Mouse (Mus musculus): ENCODE data around the gene Asphd2. TPM values are rescaled to one million over a fixed set of nuclear protein-coding genes. Genes with fewer than 3 reads are reported as not detected.

The Asphd2 gene
- total RNA-seq, 2 experiments from 2014 or later: 1.4 to 1.6 TPM

DNA sequence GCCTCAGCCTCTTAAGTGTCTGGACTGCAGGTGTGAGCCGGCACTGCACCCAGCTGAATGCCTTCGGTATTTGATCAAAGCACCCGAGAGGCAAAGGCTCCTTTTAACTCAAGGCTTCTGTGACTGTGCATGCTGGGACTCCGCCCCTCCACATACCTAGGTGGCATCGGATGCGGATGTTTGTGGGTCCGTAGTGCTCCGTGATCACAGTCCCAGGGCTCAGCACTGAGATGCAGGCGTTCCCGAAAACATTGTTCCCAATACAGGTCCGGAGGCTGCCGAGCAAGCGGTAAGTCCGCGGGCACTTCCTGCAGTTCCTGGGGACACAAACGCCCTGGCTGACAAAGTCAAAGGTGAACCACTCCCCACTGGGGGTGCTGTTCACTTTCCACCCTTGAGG, 3.7 kb downstream of the Asphd2 start:
- DNase-seq: no peak

DNA sequence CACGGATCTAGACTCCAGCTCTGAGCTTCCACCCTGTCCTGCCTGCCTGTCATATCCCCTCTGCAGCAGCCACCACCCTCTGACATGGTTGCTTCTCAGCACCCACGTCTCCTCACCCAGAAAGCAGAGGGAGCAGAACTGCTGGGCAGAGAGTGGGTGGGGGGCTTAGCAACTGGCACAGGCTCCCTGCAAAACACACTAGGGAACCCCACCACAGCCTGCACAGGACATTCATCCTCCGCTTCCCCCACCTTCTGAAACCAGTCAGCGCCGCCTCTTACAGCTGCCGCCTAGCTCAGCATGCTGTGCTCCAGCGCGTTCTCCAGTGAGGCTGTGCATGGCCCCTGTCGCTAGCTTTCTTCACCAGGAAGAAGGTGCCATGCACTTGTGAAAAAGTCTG, 5.3 kb downstream of the Asphd2 start:
- no peak for DNase-seq

DNA sequence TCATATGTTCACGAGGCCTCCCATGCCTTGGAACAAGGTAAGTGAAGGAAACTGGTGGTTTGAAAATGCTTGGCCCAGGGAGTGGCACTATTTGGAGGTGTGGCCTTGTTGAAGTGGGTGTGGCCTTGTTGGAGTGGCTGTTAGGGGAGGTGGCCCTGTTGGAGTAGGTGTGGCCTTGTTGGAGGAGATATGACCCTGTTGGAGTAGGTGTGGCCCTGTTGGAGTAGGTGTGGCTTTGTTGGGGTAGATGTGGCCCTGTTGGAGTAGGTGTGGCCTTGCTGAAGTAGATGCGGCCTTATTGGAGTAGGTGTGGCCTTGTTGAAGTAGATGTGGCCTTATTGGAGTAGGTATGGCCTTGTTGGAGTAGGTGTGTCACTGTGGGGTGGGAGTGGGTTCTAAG, 8.7 kb downstream of the Asphd2 start:
- DNase-seq: no peak

DNA sequence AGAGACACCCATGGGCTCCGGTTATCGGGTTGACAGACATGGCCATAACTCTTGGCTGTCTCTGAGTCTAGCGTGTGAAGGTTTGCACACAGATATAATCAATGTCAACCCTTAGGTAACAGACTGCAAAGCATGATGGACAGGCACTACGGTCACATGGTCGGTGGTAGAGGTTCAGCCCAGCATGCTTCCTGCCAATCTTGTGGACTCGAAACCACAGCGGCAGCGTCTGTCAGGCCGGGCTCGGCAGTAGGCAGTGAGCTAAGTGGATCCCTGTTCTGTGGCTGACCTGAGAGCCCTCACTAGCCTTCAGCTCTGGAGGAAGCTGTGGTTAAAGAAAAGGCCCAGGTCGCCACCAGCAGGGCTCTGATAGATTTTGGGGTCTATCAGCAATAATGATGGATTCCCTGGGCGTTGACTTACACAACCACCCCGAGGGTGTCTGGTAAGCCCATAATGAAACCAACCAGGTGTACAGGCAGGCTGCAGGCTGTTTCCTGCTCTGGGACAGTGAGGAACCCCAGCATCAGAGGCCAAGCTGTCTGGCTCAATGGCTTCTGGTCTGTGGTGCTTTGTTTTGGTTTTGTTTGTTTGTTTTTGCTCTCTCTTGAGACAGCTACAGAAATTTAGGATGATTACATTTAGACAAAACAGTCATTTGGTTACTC, 9.7 kb downstream of the Asphd2 start:
- DNase-seq: no peak

DNA sequence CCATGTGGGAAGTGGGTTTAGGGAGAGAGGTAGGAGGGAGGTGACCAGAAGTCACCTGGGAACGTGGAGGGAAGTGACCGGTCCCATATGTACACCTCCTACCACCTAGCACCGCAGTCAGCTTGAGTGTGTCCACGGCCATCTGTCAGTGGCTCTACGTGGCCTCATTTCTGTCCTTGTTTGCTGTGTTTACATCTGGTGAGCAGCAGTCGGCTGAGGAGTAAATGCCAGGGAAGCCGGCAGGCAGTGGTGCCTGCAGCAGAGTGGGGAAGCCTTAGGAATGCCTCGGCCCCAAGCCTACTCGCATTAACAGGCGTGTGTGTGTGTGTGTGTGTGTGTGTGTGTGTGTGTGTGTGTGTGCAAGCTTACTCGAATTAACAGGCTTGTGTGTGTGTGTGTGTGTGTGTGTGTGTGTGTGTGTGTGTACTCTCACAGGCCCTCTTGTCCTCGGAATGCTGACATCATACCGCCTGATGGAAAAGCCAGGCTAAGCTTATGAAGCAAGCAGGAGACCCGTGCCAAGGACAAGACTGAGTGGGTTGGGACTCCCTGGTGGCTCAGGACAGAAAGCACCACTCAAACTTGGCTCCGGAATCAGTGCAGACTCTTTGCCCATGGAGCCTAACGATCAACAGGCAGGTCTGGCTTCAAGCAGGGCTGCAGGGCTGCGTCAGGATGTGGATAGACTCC, 11.9 kb downstream of the Asphd2 start:
- DNase-seq: peak; percentile 44

DNA sequence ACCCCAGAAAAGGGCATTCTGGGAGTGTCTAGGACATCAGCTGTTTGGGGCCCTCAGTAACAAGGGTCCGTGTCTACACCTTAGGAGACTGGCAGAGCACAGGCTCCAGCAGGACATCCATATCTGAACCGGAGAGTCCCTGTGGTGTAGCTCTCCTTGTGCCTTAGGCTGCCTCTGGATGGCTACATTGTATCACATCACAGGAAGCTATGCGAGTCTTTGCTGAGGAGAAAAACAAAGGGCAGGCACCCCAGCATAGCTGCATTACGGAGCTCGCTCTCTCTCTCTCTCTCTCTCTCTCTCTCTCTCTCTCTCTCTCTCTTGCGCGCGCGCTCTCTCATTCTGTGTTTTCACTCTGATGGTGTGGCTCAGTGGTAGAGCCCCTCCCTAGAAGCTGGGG, 12.6 kb downstream of the Asphd2 start:
- DNase-seq: no peak

DNA sequence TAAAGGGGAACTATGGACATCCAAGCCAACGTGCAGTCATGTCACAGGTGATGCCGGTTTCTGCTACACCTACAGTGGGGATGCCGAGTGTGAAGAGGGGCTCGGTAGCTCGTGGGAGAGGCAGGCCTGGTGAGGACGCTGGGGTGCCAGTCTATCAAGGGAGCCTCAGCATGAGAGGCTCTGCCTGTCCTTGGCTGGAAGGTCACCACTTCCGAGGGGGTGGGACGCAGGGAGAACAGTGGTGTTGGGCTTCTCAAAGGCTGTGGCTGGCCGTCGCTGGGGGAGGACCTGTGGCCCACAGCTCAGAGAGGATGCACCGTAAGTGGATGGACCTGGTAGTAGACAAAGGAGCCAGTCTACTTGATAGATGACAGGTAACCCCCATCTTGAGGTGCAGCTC, 13.5 kb downstream of the Asphd2 start:
- no peak for DNase-seq

DNA sequence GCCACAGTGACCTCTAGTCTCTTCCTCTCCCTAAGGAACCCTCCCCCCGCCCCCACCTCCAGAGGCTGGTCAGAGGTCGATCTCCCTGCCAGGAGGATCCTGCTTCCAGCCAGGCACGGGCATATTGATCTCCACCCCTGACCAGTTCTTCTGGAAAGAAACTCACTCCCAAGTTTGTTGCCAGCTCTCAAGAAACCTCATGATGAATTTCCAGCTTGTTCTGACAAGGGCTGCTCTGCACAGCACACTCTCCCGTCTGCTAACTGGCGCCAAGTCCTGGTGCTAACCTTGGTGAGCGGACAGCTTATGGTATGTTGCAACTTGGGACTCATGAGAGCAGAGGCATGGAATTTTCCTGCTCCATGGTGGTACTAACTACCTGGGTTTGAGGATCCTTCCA, 15.9 kb downstream of the Asphd2 start:
- DNase-seq: no peak

DNA sequence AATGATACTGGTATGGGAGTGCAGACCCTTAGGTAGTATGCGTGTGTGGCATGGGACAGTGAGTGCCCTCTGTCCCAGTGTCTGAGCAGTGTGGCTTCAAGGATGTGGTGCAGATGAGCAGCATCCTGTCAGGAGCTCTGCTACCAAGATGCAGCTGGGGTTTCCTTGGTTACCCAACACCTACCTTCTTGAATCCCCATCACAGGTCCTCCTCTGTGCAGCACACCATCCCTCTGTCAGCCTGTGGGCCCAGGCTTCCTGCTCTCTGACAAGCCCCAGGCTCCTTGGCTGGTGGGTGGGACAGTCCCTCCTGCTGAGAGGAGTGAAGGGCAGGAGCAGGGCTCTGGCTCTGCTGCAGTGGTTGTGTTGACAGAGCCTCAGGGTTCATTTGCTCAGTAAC, 17.3 kb downstream of the Asphd2 start:
- no peak for DNase-seq

DNA sequence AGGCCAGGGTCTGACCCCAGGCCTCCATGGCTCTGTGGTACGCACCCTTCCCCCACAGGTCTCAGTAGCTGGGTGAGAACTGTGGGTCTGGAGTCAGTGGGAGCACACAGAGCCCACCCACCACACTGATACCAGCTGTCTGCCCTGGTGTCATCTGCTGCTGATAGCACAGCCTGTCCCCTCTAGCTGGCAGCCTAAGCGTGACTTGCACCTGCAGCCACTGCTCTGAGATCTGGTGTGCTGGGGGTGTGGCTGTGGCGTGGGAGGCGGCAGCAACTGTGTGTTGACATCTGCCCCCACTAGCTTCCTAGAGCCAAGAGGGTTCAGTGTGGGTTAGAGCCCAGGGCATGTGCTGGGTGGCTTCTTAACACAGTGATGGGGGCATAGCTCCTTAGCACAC, 18.6 kb downstream of the Asphd2 start:
- no peak for DNase-seq

DNA sequence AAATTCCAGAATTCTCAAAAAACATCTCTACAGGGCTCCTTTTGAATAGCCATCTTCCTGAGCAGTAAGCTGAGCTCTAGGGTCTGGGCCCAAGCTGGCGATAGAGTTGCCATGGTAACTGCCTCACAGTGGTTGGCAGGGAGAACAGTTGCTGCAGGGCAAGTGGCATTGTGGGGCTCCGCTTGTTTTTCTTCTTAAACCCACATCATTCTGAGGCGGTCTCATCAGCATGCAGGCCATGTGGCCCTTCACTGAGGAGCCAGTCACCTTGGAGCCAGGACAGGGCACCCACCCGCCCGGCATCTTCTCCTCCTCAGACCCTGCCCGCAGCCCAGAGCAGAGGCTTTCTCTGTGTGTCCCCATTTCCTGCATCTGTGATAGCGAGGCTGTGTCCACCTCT, 22.7 kb downstream of the Asphd2 start:
- DNase-seq: no peak

DNA sequence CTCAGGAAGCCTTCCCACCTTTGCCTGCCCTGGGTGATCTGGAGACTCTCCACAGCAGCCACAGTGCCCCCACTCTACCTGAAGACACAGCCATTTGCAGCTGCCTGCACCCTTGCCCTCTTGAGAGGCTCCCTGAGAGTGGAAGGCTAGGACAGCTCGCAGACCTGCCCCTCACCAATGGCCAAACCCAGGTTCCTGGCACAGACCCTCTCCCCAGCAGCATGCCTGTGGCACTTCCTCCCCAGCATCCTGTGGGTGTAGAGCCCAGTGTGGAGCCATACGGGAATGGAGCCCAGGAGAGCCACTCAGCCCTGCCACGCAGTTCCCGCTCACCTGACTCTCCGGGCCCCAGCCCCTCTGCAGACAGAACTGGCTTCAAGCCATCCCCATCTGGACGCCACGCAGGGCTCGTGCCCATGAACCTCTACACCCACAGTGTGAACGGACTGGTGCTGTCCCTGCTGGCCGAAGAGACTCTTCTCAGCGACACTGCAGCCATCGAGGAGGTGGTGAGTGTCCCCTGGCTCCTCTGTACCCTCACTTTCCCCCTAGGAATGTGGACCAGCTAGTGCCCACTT, 24.3 kb downstream of the Asphd2 start:
- no peak for DNase-seq

DNA sequence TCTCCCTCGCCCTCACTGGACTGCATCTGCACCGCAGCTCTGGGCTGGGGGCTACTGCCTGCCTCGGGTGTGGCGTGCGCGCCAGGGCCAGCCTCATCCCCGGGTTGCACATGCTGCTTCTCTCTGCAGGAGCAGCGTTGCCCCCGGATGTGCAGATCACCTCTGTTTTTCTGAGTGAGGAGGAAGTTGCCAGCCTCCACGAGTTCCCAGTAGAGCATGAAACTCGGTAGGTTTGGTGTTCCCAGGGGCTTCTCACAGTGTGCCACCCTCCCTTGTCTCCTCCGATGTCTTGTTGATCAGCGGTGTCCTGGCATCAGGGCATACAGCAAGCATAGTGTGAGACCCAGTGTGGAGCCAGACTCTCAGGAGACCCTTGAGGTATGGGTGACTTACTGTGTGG, 25.3 kb downstream of the Asphd2 start:
- no peak for DNase-seq

DNA sequence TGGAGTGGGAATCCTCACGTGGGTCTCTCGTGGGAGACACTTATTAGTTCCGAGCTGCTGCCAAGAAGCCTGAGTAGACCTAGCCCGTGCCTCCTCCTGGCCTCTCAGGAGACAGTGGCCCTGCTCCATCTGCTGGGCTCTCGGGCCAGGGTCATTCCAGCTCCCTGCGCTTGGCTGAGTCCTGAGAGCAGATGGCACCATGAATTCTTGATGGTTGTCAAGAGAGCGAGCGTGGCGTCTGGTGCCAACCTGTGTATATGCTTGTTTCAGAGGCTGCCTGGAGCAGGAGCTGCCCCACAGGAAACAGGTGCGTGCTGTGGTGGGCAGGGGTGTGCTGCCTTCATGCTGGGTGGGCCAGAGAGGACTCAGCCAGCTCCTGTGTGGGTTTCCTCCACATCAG, 26.0 kb downstream of the Asphd2 start:
- no peak for DNase-seq

DNA sequence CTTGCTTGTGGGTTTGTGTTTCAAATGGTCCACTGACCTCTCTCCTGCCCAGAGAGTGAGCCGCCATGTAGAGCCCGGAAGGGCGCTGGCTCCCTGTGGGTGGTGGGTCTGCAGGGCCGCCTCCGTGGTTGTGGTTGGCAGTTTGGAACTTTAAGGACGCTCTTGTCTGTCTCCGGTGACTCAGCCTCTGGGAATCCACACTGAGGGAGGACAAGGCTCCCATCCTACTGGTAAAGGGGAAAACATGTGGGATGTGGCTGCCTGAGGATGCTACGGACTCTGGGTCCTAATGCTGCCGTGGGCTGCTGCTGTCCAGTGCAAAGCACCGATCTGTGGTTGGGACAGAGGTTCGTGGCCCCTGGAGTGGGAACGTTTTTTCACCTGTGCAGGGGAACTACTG, 26.7 kb downstream of the Asphd2 start:
- DNase-seq: no peak

DNA sequence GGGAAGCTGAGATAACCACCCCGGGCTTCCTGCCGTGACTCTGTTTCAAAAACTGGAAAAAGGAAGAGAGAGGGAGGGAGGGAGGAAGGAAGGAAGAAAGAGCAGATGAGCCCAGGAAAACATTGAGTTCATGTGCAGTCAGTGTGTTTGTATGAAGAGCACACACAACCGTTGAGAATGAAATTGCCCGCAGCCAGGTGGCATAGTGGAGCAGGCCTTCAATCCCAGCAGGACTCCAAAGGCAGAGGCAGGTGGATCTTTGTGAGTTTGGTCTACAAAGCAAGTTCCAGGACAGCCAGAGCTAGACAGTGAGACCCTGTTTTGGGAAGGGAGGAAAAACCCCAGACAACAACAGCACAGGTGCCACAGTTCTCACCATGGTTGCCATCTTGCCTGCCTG, 27.3 kb downstream of the Asphd2 start:
- DNase-seq: no peak

DNA sequence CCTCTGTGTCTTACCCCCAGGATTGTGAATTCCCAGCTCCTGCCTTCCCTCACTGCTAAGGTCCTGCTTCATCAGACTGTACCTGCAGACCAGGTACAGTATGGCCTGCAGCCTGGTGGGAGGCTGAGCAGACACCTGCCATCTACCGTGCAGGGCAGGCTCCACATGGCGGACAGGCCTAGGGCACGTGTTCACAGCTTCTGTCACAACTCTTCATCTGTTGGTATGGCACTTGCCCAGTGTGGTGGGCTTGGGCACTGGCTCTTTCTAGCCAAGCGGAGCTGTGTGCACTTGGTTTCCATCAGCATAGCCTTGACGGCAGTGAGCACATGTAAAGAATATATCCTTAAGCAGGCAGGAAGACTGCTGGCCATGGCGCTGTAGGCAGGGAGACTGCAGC, 27.8 kb downstream of the Asphd2 start:
- DNase-seq: no peak

DNA sequence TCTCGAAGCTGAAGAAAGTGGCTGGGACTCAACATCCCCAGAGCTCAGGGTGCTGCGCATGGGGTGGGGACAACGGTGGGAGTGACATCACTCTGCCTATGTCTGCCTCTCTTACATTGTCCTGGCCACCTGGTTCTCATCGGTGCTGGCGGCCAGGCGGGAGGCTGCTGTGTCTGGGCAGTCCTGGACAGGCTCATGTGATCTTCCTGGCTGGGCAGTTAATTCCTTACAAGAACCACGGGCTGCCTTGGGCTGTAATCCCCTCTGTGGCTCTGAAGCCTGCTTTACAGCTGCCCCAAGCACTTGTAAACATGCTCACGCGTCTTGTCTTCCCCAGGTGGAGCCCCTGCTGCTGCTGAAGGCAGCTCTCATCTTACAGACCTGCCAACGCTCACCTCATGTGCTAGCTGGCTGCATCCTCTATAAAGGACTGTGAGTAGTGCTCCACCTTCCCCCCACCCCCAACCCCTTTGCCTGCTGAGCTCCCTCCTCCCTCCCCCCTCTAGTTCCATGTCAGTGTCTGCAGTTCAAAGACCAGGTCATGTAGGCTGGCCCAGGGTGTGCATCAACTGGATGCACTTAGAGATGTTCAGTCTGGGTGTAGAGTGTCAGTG, 30.4 kb downstream of the Asphd2 start:
- DNase-seq: no peak

DNA sequence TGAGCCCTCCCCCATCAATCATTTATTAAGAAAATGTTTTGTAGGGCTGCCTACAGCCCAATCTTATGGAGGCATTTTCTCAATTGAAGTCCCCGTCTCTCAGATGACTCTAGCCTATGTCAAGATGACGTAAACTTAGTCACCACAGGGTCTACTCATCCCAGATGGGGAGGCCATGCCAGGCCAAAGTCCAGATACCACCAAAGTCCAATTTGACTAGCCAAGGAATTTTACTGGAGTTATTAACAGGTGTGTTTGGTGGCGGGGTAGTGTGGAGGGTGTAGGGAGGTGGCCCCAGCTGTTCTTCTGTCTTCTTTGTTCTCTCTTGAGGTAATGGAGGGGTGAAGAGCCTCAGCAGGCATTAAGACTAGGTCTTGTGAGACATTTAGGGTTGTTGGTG, 34.6 kb downstream of the Asphd2 start:
- DNase-seq: no peak

DNA sequence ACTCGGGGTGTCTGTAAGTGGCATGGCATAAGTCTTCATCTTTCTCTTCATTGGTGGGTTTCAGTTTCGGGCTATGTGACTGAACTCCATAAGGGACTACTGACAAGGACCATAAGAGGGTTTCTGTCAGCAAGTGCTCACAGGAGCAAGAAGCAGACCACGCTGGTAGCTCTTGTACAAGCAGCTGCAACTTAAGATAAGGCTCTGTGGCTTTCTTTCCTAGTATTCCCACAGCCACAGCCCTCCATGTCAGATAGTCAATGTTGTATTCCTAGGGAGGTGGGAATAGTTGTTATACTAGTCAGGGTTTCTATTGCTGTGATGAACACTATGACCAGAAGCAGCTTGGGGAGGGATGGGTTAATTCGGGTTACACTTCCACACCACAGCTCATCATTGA, 35.1 kb downstream of the Asphd2 start:
- DNase-seq: no peak

DNA sequence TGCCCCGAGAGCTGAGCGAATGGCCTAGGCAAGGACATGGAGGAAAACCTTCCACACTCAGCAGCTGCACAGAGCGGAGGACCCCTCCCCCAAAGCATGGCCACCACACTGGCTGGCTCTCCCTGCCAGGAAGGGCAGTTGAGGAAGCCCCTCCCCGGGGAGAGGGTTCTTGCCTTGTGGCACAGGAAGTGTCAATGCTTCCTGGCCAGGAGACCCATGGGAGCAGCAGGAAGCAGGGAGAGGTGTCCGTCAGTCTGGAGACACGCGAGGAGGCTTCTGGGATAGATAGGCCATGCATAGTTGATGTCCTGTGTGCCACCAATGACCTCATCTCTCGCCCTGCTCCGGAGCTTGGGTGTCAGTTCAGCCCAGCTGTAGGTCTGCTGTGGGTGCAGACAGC, 38.3 kb downstream of the Asphd2 start:
- peak; percentile 24 for DNase-seq

DNA sequence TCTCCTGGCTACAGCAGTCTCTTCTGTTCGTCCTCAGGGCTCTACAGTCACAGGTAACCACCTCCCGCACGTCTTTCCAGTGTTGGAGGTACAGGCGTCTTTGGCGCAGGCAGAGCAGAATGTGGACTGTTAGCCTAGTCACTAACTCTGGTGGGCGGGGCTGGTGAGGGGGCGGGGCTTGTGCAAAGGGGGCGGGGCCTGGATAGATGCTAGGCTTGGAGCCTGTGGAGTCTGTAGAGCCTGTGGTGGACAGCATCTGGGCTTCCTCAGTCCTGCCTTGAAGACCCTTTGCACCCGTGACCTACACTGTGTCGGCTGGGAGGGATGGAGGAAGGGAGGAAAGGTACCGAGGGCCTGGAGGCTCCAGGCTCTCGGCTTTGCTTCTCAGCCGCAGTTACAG, 38.8 kb downstream of the Asphd2 start, which contains the start of gene Gm6583:
Gene Gm6583, minus strand, starts transcription at position 124 of the 400 bp plus-strand sequence.
- DNase-seq: no peak

DNA sequence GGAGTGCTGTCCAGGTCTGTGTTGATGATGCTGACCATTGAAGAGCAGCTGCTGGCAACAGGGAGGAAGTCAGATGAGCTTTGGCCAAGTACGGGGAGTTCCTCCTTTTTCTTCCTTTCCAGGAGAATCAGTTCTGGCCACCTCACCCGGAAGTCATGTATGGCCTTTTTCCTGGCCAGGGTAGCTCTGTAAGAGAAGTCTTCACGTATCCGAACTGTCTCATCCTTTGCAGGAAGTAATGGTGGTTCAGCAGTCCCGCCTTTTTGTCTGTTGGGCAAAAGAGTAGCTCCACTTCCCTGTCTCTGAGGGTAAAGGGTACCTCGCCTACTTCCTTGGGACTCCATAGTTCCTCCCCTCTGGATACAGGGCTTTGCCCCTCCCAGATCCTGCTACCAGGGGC, 39.2 kb downstream of the Asphd2 start:
- DNase-seq: no peak

DNA sequence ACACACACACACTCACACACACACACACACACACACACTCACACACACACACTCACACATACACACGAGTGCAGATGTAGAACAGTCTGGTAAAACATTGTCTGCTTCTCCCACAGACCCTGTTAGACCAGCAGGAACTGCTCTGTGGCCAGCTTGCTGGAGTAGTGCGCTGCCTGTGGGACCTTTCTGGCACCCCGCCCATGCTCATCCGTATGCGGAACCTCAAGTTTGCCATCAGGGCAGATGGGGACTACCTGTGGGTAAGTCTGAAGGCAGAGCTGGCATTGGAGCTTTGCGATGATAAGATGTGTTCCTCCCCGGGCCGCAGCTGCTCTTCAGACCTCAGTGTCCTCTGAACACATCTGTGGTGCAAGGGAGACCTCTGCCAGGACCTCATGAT, 45.5 kb downstream of the Asphd2 start:
- DNase-seq: no peak
